Mouse (Mus musculus): ENCODE results near the gene Urm1. TPM values are rescaled to one million over a fixed set of nuclear protein-coding genes. Genes with fewer than 3 reads are reported as not detected.

Gene Urm1
- polyA plus RNA-seq (2021; fragmentation: Nextera tagmentation), result 1.6 and 3.3 TPM in 2 replicates
- long read RNA-seq, experiment 1, partial matches to known transcripts, result 0 of 5 reads
- long read RNA-seq, experiment 1, other reads (novel, unspliced or antisense), result 4 of 5 reads
- long read RNA-seq, experiment 2, transcript Urm1-201 (5 exons, 2,196 nt), result major isoform, 5 of 17 reads
- long read RNA-seq, experiment 2, partial matches to known transcripts, result 1 of 17 reads
- long read RNA-seq, experiment 2, other reads (novel, unspliced or antisense), result 9 of 17 reads

GRCm38 (mm10) chr2:29820025-29820817, at the start of gene Urm1:
TSS of gene Urm1 (plus strand) at chr2:29820075.

DNA sequence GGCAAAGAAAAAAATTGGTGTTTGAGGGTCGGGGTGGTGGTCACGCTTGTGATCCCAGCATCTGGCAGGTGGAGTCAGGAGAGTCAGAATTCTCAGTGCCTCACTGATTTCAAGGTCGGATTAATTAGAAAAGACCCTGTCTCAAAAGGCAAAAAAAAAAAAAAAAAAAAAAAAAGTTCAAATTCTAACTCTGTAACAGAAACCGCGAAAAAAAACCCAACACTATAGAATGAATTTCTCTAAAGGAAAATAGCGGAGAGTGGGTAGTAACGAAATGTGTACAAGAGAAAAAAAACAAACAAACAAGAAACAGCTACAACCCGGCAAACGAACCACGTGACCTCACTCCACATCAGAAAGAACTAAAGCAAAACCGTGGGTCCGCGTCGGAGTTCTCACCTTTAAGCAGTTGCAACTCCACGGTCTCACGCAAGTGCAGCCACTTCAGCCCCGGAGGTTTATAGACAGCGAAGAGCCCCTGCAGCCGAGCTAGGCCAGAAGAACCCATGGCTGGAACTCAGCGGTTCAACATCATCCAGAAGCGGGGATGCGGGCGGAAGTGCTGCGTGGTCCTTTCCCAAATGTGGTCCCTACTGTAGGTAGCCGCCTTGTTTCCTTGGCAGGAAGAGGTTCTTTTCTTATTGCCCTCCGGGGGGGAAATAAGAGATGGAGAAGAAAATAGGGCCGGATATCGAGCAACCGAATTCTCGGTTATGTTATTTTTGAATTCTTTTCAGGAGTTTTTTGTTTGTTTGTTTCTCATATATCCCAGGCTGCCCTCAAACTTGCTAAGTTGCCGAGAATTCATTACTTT, 32.6 kb upstream of the Urm1 start, which contains the start of gene Coq4:
Coq4 (plus strand) TSS at position 390 of the 814 bp plus-strand sequence.

GRCm38 (mm10) chr2:29787937-29788681, 31.8 kb upstream of the Urm1 start, which contains the start of gene Trub2:
TSS of gene Trub2 (minus strand) at chr2:29788502.

DNA sequence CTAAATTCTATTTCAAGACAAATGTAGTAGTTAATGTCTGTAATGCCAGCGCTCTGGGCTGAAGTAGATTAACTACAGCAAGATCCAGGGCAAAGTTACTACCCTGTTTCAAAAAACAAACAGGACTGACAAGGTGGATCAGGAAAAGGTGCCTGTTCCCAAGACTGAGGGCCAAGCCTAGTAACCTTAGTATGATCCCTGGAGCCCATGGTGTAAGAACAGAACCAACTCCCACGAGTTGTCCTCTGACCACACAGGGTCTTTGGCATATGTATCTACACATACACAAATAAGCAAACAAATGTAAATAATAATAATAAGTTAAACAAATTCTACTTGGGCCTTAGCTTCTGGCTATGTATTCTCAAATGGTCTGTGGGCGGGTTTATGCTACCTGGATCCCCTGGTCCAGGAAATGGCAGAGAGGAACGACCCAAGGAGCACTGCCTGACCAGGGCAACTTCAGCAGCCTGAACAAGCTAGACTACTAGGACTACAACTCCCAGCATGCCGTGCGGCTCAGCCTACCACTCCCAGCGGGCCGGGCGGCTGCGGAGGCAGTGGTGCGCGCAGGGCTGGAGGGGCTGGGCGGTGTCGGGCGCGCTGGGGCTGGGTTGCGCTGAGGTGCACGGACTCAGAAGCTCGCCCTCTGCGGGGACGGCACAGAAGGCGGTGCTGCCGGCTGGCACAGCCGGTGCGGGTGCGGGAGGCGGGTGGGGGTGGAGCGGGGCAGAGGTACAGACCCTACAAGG, 17.6 kb upstream of the Urm1 start, which contains the start of gene Slc27a4:
Slc27a4 (plus strand) TSS at position 560 of the 752 bp plus-strand sequence.

GRCm38 (mm10) chr2:29868949-29869645, 49.2 kb downstream of the Urm1 start, which contains the start of gene Cercam:
TSS of gene Cercam (plus strand) at chr2:29869164.

DNA sequence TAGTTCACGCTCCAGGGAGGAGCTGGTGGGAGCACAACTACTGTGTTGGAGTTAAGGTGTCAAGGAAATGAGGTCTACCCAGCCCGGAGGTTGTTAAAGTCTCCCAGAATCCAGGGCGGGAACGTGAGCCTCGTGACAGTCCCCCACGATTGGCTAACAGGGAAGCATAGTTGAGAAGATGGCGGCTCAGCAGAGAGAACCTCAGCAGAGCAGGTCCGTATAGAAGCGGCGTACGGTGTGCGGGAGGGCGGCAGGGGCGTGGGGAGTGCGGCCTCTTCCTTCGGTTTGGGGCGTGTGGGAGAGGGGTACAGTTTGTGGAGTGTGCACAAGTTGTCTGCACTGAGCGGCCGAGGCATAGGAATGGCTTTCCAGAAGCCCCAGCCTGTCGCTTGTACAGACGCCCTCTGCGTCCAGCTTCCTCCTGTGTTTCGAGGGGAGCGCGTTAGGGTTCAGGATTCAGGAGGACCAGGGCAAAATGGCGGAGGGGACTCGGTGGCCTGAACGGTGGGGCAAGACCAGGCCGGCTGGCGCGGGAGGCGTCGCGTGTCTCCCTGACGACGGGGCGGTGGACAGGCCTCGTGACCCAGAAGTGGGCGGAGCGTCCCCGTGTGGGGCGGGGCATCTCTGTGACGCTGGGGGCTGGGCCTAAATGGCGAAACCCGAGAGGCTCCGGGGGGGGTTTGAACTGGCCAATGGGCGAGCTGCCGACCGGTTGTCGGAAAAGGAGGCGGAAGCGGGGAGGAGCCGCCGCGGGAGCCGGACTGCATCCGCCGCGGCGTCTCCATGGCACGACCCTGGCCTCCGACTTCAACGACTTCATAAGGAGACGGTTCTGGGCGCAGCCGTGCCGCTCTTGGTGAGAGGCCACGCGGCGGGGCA, 69.4 kb downstream of the Urm1 start, which contains the start of gene Odf2:
Odf2 (plus strand) TSS at position 156 of the 879 bp plus-strand sequence.

Small RNA genes lying within 50 kb of the gene (microRNA-seq; reads per million reads assigned to microRNA genes)
- not detected for gene Mir219a-2
- gene Mir219b, result not detected

Other genes starting within 250 kb of the Urm1 start
- 5.3 and 6.0 TPM in 2 replicates for gene Rapgef1, start 200.4 kb upstream of the Urm1 start, polyA plus RNA-seq (2021; fragmentation: Nextera tagmentation)
- gene Gm13420, start 68.4 kb upstream of the Urm1 start, polyA plus RNA-seq (2021; fragmentation: Nextera tagmentation), result 0.21 and 0.73 TPM in 2 replicates
- not detected in 2 replicates for gene Gm13547, start 60.8 kb upstream of the Urm1 start, polyA plus RNA-seq (2021; fragmentation: Nextera tagmentation)
- gene Coq4, start 32.6 kb upstream of the Urm1 start, polyA plus RNA-seq (2021; fragmentation: Nextera tagmentation), result 36.6 and 40.7 TPM in 2 replicates
- 12.7 and 13.2 TPM in 2 replicates for gene Trub2, start 31.6 kb upstream of the Urm1 start, polyA plus RNA-seq (2021; fragmentation: Nextera tagmentation)
- gene Slc27a4, start 17.4 kb upstream of the Urm1 start, polyA plus RNA-seq (2021; fragmentation: Nextera tagmentation), result 13.8 and 14.8 TPM in 2 replicates
- gene Cercam, start 49.1 kb downstream of the Urm1 start, polyA plus RNA-seq (2021; fragmentation: Nextera tagmentation), result 3.3 and 3.5 TPM in 2 replicates
- gene Odf2, start 69.1 kb downstream of the Urm1 start, polyA plus RNA-seq (2021; fragmentation: Nextera tagmentation), result 20.4 and 21.1 TPM in 2 replicates
- gene Gle1, start 115.4 kb downstream of the Urm1 start, polyA plus RNA-seq (2021; fragmentation: Nextera tagmentation), result 30.3 and 35.1 TPM in 2 replicates
- gene Sptan1, start 145.5 kb downstream of the Urm1 start, polyA plus RNA-seq (2021; fragmentation: Nextera tagmentation), result 177 and 197 TPM in 2 replicates
- gene Wdr34, start 228.8 kb downstream of the Urm1 start, polyA plus RNA-seq (2021; fragmentation: Nextera tagmentation), result 39.2 and 40.9 TPM in 2 replicates
- gene Set, start 237.3 kb downstream of the Urm1 start, polyA plus RNA-seq (2021; fragmentation: Nextera tagmentation), result 164 and 217 TPM in 2 replicates